Mouse (Mus musculus): Measurements from ENCODE around the gene Thoc5. TPM values are rescaled to one million over a fixed set of nuclear protein-coding genes. Genes with fewer than 3 reads are reported as not detected.
A peak's percentile ranks its signal among the peaks of the same experiment; 100 is the strongest.

The Thoc5 gene
- polyA plus RNA-seq, 2 experiments, result 34.0 to 39.0 TPM

- Histone ChIP-seq H3K4me1 (ENCODE audit: control insufficient read depth, insufficient read depth, low read length) (peaks cover 13% of the 10 kb centered on the region), H3K27me3 (ENCODE audit: control insufficient read depth, insufficient read depth, low read length) (no peaks in the 10 kb centered on the region), H3K9me3 (ENCODE audit: control insufficient read depth, low read length) (no peaks in the 10 kb centered on the region), H3K27ac (replicated peaks; ENCODE audit: low read depth, low read length) (no peak overlapping the region), H3K9ac (ENCODE audit: low read depth, low read length, severe bottlenecking) (no peak overlapping the region; the same call in 1 of the 2 replicates), H3K36me3 (ENCODE audit: control insufficient read depth, insufficient read depth, low read length) (peaks cover 35% of the 10 kb centered on the region), H3K4me3 (replicated peaks; ENCODE audit: low read length) (no peak overlapping the region), H3K4me2 (replicated peaks; ENCODE audit: low read depth, low read length, severe bottlenecking) (no peak overlapping the region)
- WGBS, result 63% methylated on average over 1 of the region's 1 CpGs
- TF ChIP-seq POLR2A (IDR thresholded peaks at IDR 0.05; ENCODE audit: borderline replicate concordance, extremely low read depth, insufficient read depth, insufficient read length), result no peak
- DNase-seq (ENCODE audit: low spot score) (peak; percentile 61), ATAC-seq (ENCODE audit: low FRiP score, low read depth) (no peak)
Measured at GRCm38 (mm10) chr11:4931009-4931601, 36.0 kb downstream of the Thoc5 start.

GRCm38 (mm10) chr11:4936243-4936642 is 41.1 kb downstream of the Thoc5 start:
- TF ChIP-seq POLR2A (IDR thresholded peaks at IDR 0.05; ENCODE audit: borderline replicate concordance, extremely low read depth, insufficient read depth, insufficient read length), result no peak
- no peak overlapping the region for H3K9ac ChIP-seq (ENCODE audit: low read depth, low read length, severe bottlenecking)
- 77% methylated on average over 5 of the region's 5 CpGs for WGBS
- peaks cover 4% of the 10 kb centered on the region for H3K4me1 ChIP-seq (ENCODE audit: control insufficient read depth, insufficient read depth, low read length)
- no peaks in the 10 kb centered on the region for H3K27me3 ChIP-seq (ENCODE audit: control insufficient read depth, insufficient read depth, low read length)
- H3K36me3 ChIP-seq (ENCODE audit: control insufficient read depth, insufficient read depth, low read length), result no peaks in the 10 kb centered on the region
- no peak overlapping the region for H3K27ac ChIP-seq (replicated peaks; ENCODE audit: low read depth, low read length)
- no peak overlapping the region for H3K4me2 ChIP-seq (replicated peaks; ENCODE audit: low read depth, low read length, severe bottlenecking)
- H3K9me3 ChIP-seq (ENCODE audit: control insufficient read depth, low read length), result no peaks in the 10 kb centered on the region
- DNase-seq (ENCODE audit: low spot score) (no peak), ATAC-seq (ENCODE audit: low FRiP score, low read depth) (no peak)
- H3K4me3 ChIP-seq (replicated peaks; ENCODE audit: low read length), result no peak overlapping the region

GRCm38 (mm10) chr11:4946530-4946929 is 51.4 kb downstream of the Thoc5 start:
- no peak for ATAC-seq (ENCODE audit: low FRiP score, low read depth)
- Histone ChIP-seq H3K4me3 (replicated peaks; ENCODE audit: low read length) (peak overlapping the region; percentile 51), H3K4me1 (ENCODE audit: control insufficient read depth, insufficient read depth, low read length) (no peaks in the 10 kb centered on the region; the same call in 1 of the 2 replicates), H3K9ac (ENCODE audit: low read depth, low read length, severe bottlenecking) (no peak overlapping the region), H3K27me3 (ENCODE audit: control insufficient read depth, insufficient read depth, low read length) (peaks cover 57% of the 10 kb centered on the region), H3K27ac (replicated peaks; ENCODE audit: low read depth, low read length) (no peak overlapping the region), H3K4me2 (replicated peaks; ENCODE audit: low read depth, low read length, severe bottlenecking) (peak overlapping the region; percentile 87), H3K9me3 (ENCODE audit: control insufficient read depth, low read length) (no peaks in the 10 kb centered on the region), H3K36me3 (ENCODE audit: control insufficient read depth, insufficient read depth, low read length) (no peaks in the 10 kb centered on the region)
- no peak for DNase-seq (ENCODE audit: low spot score)
- no peak for TF ChIP-seq POLR2A (IDR thresholded peaks at IDR 0.05; ENCODE audit: borderline replicate concordance, extremely low read depth, insufficient read depth, insufficient read length)
- WGBS, result 36% methylated on average over 13 of the region's 13 CpGs

GRCm38 (mm10) chr11:4946947-4947812 is 52.1 kb downstream of the Thoc5 start:
- TF ChIP-seq POLR2A (IDR thresholded peaks at IDR 0.05; ENCODE audit: borderline replicate concordance, extremely low read depth, insufficient read depth, insufficient read length), result no peak
- WGBS, result under 1% methylated on average over 104 of the region's 120 CpGs
- ATAC-seq (ENCODE audit: low FRiP score, low read depth) (peak; percentile 63), DNase-seq (ENCODE audit: low spot score) (peak; percentile 6)
- H3K9me3 ChIP-seq (ENCODE audit: control insufficient read depth, low read length), result no peaks in the 10 kb centered on the region
- no peaks in the 10 kb centered on the region for H3K36me3 ChIP-seq (ENCODE audit: control insufficient read depth, insufficient read depth, low read length)
- no peak overlapping the region for H3K27ac ChIP-seq (replicated peaks; ENCODE audit: low read depth, low read length)
- no peak overlapping the region for H3K9ac ChIP-seq (ENCODE audit: low read depth, low read length, severe bottlenecking)
- H3K4me3 ChIP-seq (replicated peaks; ENCODE audit: low read length), result peak overlapping the region; percentile 51
- H3K4me1 ChIP-seq (ENCODE audit: control insufficient read depth, insufficient read depth, low read length), result no peaks in the 10 kb centered on the region; the same call in 1 of the 2 replicates
- H3K27me3 ChIP-seq (ENCODE audit: control insufficient read depth, insufficient read depth, low read length), result peaks cover 57% of the 10 kb centered on the region
- H3K4me2 ChIP-seq (replicated peaks; ENCODE audit: low read depth, low read length, severe bottlenecking), result peak overlapping the region; percentile 87

GRCm38 (mm10) chr11:4947813-4948174 is 52.7 kb downstream of the Thoc5 start, which contains the start of gene Nefh:
Gene Nefh, minus strand, starts transcription at chr11:4948064.
- no peaks in the 10 kb centered on the region for H3K36me3 ChIP-seq (ENCODE audit: control insufficient read depth, insufficient read depth, low read length)
- DNase-seq (ENCODE audit: low spot score) (no peak), ATAC-seq (ENCODE audit: low FRiP score, low read depth) (no peak)
- no peak within 1 kb of the TSS for H3K27ac ChIP-seq (replicated peaks; ENCODE audit: low read depth, low read length)
- TF ChIP-seq POLR2A (IDR thresholded peaks at IDR 0.05; ENCODE audit: borderline replicate concordance, extremely low read depth, insufficient read depth, insufficient read length), result no peak
- WGBS, result 0% methylated on average over 30 of the region's 41 CpGs
- H3K27me3 ChIP-seq (ENCODE audit: control insufficient read depth, insufficient read depth, low read length), result peaks cover 57% of the 10 kb centered on the region
- H3K4me1 ChIP-seq (ENCODE audit: control insufficient read depth, insufficient read depth, low read length), result no peaks in the 10 kb centered on the region; the same call in 1 of the 2 replicates
- H3K9me3 ChIP-seq (ENCODE audit: control insufficient read depth, low read length), result no peaks in the 10 kb centered on the region
- H3K4me2 ChIP-seq (replicated peaks; ENCODE audit: low read depth, low read length, severe bottlenecking), result peak within 1 kb of the TSS; percentile 87
- peak within 1 kb of the TSS; percentile 51 for H3K4me3 ChIP-seq (replicated peaks; ENCODE audit: low read length)
- H3K9ac ChIP-seq (ENCODE audit: low read depth, low read length, severe bottlenecking), result no peak within 1 kb of the TSS
